Mouse (Mus musculus): Measurements from ENCODE around the gene Lctl.

- TF ChIP-seq ZNF384 (IDR thresholded peaks at IDR 0.05; ENCODE audit: low read depth, low read length) (no peak), CTCF (conservative IDR thresholded peaks at IDR 0.05 in 1 of 2, IDR thresholded peaks at IDR 0.05 in 1 of 2; ENCODE audit: low read depth in 2 of 2, low read length in 2 of 2) (no peak), E2F4 (IDR thresholded peaks at IDR 0.05; ENCODE audit: insufficient replicate concordance, low read depth, low read length) (no peak), TCF12 (IDR thresholded peaks at IDR 0.05; ENCODE audit: low read depth, low read length) (no peak), POLR2A (IDR thresholded peaks at IDR 0.05; ENCODE audit: low read depth, low read length) (no peak), USF1 (IDR thresholded peaks at IDR 0.05; ENCODE audit: low read depth, low read length) (no peak), ZMIZ1 (IDR thresholded peaks at IDR 0.05; ENCODE audit: low read depth, low read length) (no peak), USF2 (conservative IDR thresholded peaks at IDR 0.05; ENCODE audit: low read depth, low read length) (no peak), MAX (IDR thresholded peaks at IDR 0.05; ENCODE audit: low read length) (no peak), SIN3A (IDR thresholded peaks at IDR 0.05; ENCODE audit: low read length) (no peak)
These were observed 9.2 kb downstream of the Lctl start for GRCm38 (mm10) chr9:64126121-64126520.
